ENCODE assay signal across 17 mouse cellular contexts in the genomic region with DNA sequence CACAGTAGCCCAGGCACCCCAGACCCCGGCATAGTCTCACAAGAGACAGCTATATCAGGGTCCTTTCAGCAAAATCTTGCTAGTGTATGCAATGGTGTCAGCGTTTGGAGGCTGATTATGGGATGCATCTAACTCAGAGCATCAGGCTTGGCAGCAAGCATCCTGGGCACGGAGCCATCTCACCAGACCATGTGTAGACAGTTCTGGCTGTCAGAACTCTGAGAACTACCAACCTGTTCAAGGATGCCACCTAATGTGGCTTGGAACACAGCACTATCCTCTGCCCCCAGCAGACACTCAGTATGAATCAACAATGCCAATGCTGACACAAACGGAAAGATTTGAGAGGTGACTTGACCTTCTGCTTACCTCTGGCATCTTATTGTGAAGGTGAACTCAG. TPM values are rescaled to one million over a fixed set of nuclear protein-coding genes. Genes with fewer than 3 reads are reported as not detected.
DNase-seq lines count a peak whose midpoint lies in the region; ATAC-seq and TF ChIP-seq lines count a peak whose summit lies in the region.
"Had no signal": no experiment of that assay in that cellular context is flagged by ENCODE, and none has a peak within 500 bp of the region (broad histone marks: within the 10 kb centered on the region; RNA-seq: fewer than 3 reads in every experiment).

No protein-coding gene starts in this region.

- peak; percentile 23 to 43 for DNase-seq in left cerebral cortex, postnatal 14 days (ENCODE audit: low spot score in 2 of 2)
- DNase-seq in left cerebral cortex, adult 2 months (ENCODE audit: extremely low spot score in 1 of 2, low spot score in 2 of 2): no peak
- peak; percentile 46 for DNase-seq in cerebellum, adult 11-12 months
- peak; percentile 84 to 85 for DNase-seq in cerebellum, postnatal 14 days
- peak; percentile 55 to 63 for DNase-seq in layer of hippocampus, postnatal 14 days (ENCODE audit: low spot score in 2 of 2)
- no peak for DNase-seq in retina, postnatal 1 day
- DNase-seq: lung, postnatal 14 days had no signal

- H3K27me3 ChIP-seq in kidney, embryonic 15.5 days: no peaks in the 10 kb centered on the region
- H3K27me3 ChIP-seq: intestine, embryonic 15.5 days; Patski had no signal

- intact Hi-C loops in left cerebral cortex, postnatal 14 days (cut with DNase I): loop anchor here (5.0 to 10.0 kb wide), 2 partner anchors 125 to 487 kb away; partner anchors contain the start of gene Ccdc105
- intact Hi-C loops in left cerebral cortex, adult 2 months (cut with DNase I): loop anchor here (5.0 kb wide), 1 partner anchor 117 kb away; no protein-coding TSS in a partner anchor

- H3K27ac ChIP-seq in left cerebral cortex, adult 2 months: no peak overlapping the region
- no peak overlapping the region for H3K27ac ChIP-seq in kidney, embryonic 15.5 days
- H3K27ac ChIP-seq: intestine, embryonic 15.5 days had no signal

- TF ChIP-seq CTCF in left cerebral cortex, adult 2 months (IDR thresholded peaks at IDR 0.05): no peak

- no peak overlapping the region for H3K9ac ChIP-seq in kidney, embryonic 15.5 days
- H3K9ac ChIP-seq: intestine, embryonic 15.5 days had no signal

- no peaks in the 10 kb centered on the region for H3K4me1 ChIP-seq in kidney, embryonic 15.5 days
- H3K4me1 ChIP-seq: intestine, embryonic 15.5 days had no signal

- no peak overlapping the region for H3K4me3 ChIP-seq in left cerebral cortex, adult 2 months
- H3K4me3 ChIP-seq in kidney, embryonic 15.5 days (replicated peaks): no peak overlapping the region
- H3K4me3 ChIP-seq: intestine, embryonic 15.5 days had no signal

- ATAC-seq in kidney, embryonic 15.5 days (replicated peaks; ENCODE audit: low FRiP score): no peak
- ATAC-seq: intestine, embryonic 15.5 days; Patski had no signal

- H3K4me2 ChIP-seq in kidney, embryonic 15.5 days: no peak overlapping the region
- H3K4me2 ChIP-seq: intestine, embryonic 15.5 days; midbrain, embryonic 11.5 days had no signal

- H3K36me3 ChIP-seq in kidney, embryonic 15.5 days: no peaks in the 10 kb centered on the region
- H3K36me3 ChIP-seq: intestine, embryonic 15.5 days had no signal

- 78% methylated on average over 4 of the region's 4 CpGs for WGBS in kidney, embryonic 15.5 days

- H3K9me3 ChIP-seq in kidney, embryonic 15.5 days (replicated peaks): no peaks in the 10 kb centered on the region
- H3K9me3 ChIP-seq: intestine, embryonic 15.5 days had no signal

RNA-seq across cellular contexts. Expression of gene Olfr1357, which starts 12.3 kb away (rescaled TPM):
- not detected for total RNA-seq in left cerebral cortex, postnatal 14 days (2021)
- total RNA-seq in left cerebral cortex, adult 2 months (2021): not detected
- not detected for total RNA-seq in layer of hippocampus, postnatal 14 days (2021)
- polyA plus RNA-seq in kidney, embryonic 15.5 days (2015; fragmentation: Nextera tagmentation; extraction: Ambion mirVana): not detected in 2 replicates
- total RNA-seq: adrenal gland, adult 18-20 months; granulocyte monocyte progenitor cell, adult 5-6 weeks; liver, adult 2 months had no signal
- polyA plus RNA-seq: embryonic facial prominence, embryonic 11.5 days; heart, postnatal 0 days; intestine, embryonic 15.5 days; large intestine, adult 2 months; liver, adult 2 months; midbrain, embryonic 11.5 days; Patski had no signal

RNA-seq across cellular contexts. Expression of gene Syde1, which starts 38.4 kb away (rescaled TPM):
- total RNA-seq in left cerebral cortex, postnatal 14 days (2021): 1 to 10 TPM; 3.6 to 5.1 TPM
- total RNA-seq in left cerebral cortex, adult 2 months (2021): 1 to 10 TPM; 6.7 to 7.4 TPM
- total RNA-seq in layer of hippocampus, postnatal 14 days (2021): 1 to 10 TPM; 5.0 to 5.1 TPM
- 16.7 and 18.7 TPM in 2 replicates for polyA plus RNA-seq in kidney, embryonic 15.5 days (2015; fragmentation: Nextera tagmentation; extraction: Ambion mirVana)

RNA-seq across cellular contexts. Expression of gene Ilvbl, which starts 56.0 kb away (rescaled TPM):
- total RNA-seq in left cerebral cortex, postnatal 14 days (2021): 10 to 100 TPM; 18.2 to 27.4 TPM
- 10 to 100 TPM; 29.4 to 30.6 TPM for total RNA-seq in left cerebral cortex, adult 2 months (2021)
- total RNA-seq in layer of hippocampus, postnatal 14 days (2021): 10 to 100 TPM; 17.7 to 25.1 TPM
- polyA plus RNA-seq in kidney, embryonic 15.5 days (2015; fragmentation: Nextera tagmentation; extraction: Ambion mirVana): 45.3 and 50.3 TPM in 2 replicates

Comparison
In these comparisons a context has a peak if more than half of its experiments do, and no peak if none do; other contexts are left out.
1. DNase-seq: peak in left cerebral cortex, postnatal 14 days (2 of 2), cerebellum, adult 11-12 months (single experiment), cerebellum, postnatal 14 days (2 of 2) and layer of hippocampus, postnatal 14 days (2 of 2); none in left cerebral cortex, adult 2 months (0 of 2) and retina, postnatal 1 day (single experiment).